Mouse (Mus musculus) hindbrain, embryonic 16.5 days (tissue): ENCODE data around the gene Epha4. TPM values are rescaled to one million over a fixed set of nuclear protein-coding genes. Genes with fewer than 3 reads are reported as not detected.

Experiments used
- ATAC-seq: fragments of 200-750 bp; cut with Nextera tagmentation; 2 replicates; pipeline ENCODE4 v1.8.0; 2017; ENCODE audit warnings: moderate TSS enrichment, moderate library complexity
- H3K27ac ChIP-seq: fragments of 300-500 bp; sonication (generic); 2 replicates; pipeline ENCODE4 v1.5.1; 2014; ENCODE audit warnings: low read depth, mild to moderate bottlenecking, control low read depth, low read length, moderate library complexity
- H3K27me3 ChIP-seq: fragments of 300-500 bp; sonication (generic); replicated peaks from 2 replicates; pipeline ENCODE4 v1.6.1; 2014; ENCODE audit warnings: low read length; ENCODE audit not compliant: control insufficient read depth, insufficient read depth
- H3K36me3 ChIP-seq: fragments of 300-500 bp; sonication (generic); 2 replicates; pipeline ENCODE4 v1.6.1; 2014; ENCODE audit warnings: mild to moderate bottlenecking, low read length, moderate library complexity, mixed read lengths; ENCODE audit not compliant: control insufficient read depth, insufficient read depth
- H3K4me1 ChIP-seq: fragments of 300-500 bp; sonication (generic); 2 replicates; pipeline ENCODE4 v1.6.1; 2014; ENCODE audit warnings: low read depth, low read length; ENCODE audit not compliant: control insufficient read depth, insufficient read depth
- H3K4me2 ChIP-seq: fragments of 300-500 bp; sonication (generic); 2 replicates; pipeline ENCODE4 v1.6.1; 2014; ENCODE audit warnings: mild to moderate bottlenecking, low read length, control low read depth, moderate library complexity
- H3K4me3 ChIP-seq: fragments of 300-500 bp; sonication (generic); 2 replicates; pipeline ENCODE4 v1.5.1; 2014; ENCODE audit warnings: mild to moderate bottlenecking, low read length, control low read depth, moderate library complexity
- H3K9ac ChIP-seq: fragments of 300-500 bp; sonication (generic); 2 replicates; pipeline ENCODE4 v1.6.1; 2014; ENCODE audit warnings: low read depth, mild to moderate bottlenecking, control low read depth, low read length, moderate library complexity
- H3K9me3 ChIP-seq: fragments of 300-500 bp; sonication (generic); 2 replicates; pipeline ENCODE4 v1.6.1; 2014; ENCODE audit warnings: mild to moderate bottlenecking, low read length, moderate library complexity; ENCODE audit not compliant: control insufficient read depth
- WGBS: fragments of 180-500 bp; shearing (Covaris S2); extraction: QIAGEN DNeasy Blood & Tissue Kit; methylation state at CpG from one replicate; pipeline ENCODE4 v1.1.7; 2014; 5-methylcytosine and 5-hydroxymethylcytosine counted together
- polyA plus RNA-seq: library from polyadenylated mRNA; unstranded; fragments of >200 nt; fragmentation: Nextera tagmentation; extraction: Ambion mirVana; gene quantifications from 2 replicates; pipeline ENCODE4 v1.2.1, GENCODE M21; 2015

Gene Epha4
- polyA plus RNA-seq, 1 experiment from 2014 or later: 40.8 TPM

DNA sequence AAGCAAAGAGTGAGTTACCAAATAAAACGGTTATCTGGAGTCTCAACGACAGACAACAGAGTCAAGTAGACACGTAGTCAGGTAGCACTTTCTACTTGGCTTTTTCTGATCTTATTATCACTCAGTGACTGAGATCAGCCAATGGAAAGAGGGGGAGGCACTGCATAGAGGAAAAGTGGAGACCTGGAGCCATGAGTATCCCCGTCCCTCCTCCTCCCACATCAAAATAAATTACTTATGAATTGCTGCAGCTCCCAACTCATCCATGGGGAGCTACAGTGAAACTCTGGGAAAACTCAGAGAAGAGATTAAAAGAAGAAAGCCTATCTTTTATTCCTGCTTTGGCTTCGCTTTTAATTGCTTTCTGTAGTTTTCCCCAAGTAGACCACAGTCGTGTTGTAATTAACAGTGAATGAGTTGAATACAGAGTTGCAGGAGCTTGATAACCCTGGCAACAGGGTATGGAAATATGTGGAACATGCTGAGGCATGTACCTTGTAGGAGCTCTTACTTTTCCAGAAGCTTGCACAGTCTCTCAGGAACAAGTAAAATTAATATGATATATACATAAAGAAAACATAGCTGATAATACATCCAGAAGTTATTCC is 17.8 kb upstream of the Epha4 start:
- WGBS: 20% methylated on average over 6 of the region's 6 CpGs
- Histone ChIP-seq H3K27me3 (no peaks in the 10 kb centered on the region), H3K4me1 (peaks cover 8% of the 10 kb centered on the region), H3K36me3 (no peaks in the 10 kb centered on the region), H3K4me3 (no peak overlapping the region), H3K27ac (no peak overlapping the region), H3K9ac (no peak overlapping the region), H3K4me2 (peak overlapping the region; percentile 19; the same call in 1 of the 2 replicates), H3K9me3 (no peaks in the 10 kb centered on the region)
- ATAC-seq: peak; percentile 74

DNA sequence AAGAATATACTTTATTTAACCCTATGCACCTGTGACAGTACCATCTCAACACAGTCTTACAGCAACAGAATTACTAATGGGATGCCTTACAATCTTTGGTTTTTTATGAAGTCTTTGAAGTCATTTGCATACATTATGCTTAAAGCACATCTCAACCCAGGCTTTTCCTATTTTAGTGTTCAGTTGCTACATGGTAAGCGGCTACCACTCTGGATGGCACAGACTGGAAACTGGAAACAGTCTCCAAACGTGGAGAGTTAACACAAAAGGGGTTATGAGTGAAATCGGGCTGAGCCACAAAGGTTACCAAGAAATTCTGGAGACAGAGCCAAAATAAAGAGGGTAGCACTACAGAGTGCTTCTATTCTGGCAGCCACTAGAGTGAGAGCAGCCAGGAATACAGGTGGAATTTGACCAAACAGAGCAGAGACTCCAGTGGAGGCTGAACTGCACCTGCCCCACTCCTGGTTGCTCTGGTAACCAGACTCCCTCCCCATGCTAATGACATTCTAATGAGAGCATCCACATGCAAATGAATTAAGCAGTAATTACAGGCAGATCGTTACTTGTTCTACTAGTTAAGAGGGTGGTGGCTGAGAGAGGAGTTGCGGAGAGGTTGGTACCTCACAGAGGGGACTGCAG is 17.2 kb upstream of the Epha4 start:
- H3K9me3 ChIP-seq: no peaks in the 10 kb centered on the region
- H3K36me3 ChIP-seq: no peaks in the 10 kb centered on the region
- no peak overlapping the region for H3K4me2 ChIP-seq
- no peak overlapping the region for H3K9ac ChIP-seq
- H3K27ac ChIP-seq: no peak overlapping the region
- H3K4me1 ChIP-seq: peaks cover 8% of the 10 kb centered on the region
- H3K4me3 ChIP-seq: no peak overlapping the region
- WGBS: 29% methylated on average over 5 of the region's 5 CpGs
- no peaks in the 10 kb centered on the region for H3K27me3 ChIP-seq
- peak; percentile 87 for ATAC-seq

DNA sequence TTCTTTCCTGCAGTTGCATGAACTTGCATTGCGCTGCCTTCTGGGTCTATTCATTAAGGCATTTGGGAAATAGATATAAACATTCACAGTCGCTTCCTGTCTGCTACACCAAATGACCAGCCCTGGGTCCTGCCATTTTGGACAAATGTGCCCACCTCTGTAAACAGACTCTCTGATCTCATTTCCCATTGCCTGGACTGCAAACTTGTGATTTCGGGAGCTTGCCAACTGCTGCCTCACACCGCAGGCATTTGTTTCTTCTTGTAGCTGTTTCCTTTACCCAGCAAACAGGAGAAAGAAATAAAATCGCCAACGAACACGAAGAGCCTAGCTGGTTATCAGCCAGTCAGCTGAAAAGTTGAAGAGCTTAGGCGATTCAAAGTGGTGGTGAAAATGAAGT is 10.2 kb upstream of the Epha4 start:
- no peak overlapping the region for H3K9ac ChIP-seq
- no peaks in the 10 kb centered on the region for H3K9me3 ChIP-seq
- H3K27ac ChIP-seq: no peak overlapping the region
- no peak overlapping the region for H3K4me2 ChIP-seq
- no peaks in the 10 kb centered on the region for H3K27me3 ChIP-seq
- peaks cover 7% of the 10 kb centered on the region for H3K4me1 ChIP-seq
- H3K4me3 ChIP-seq: no peak overlapping the region
- H3K36me3 ChIP-seq: no peaks in the 10 kb centered on the region
- WGBS: 85% methylated on average over 8 of the region's 8 CpGs
- ATAC-seq: no peak

DNA sequence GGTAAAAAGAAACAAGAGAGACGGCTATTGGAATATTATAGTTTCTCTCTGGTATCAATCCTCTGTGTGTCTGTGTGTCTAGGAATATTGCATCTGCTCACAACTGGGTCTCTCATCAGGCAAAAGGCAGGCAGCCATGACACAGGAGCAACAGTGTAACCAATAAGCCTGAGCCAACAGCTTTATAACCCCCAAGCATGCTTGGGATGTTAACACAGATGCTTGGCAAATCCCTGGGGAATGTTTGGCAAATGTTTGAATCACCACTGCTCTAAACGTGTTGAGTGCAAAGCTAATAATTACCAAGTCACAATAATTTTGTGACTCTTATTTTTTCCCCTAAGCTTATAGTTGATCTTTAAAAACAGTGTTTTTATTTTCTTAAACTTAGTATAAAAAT is 8.5 kb upstream of the Epha4 start:
- no peaks in the 10 kb centered on the region for H3K36me3 ChIP-seq
- ATAC-seq: no peak
- H3K4me1 ChIP-seq: peaks cover 7% of the 10 kb centered on the region
- H3K27me3 ChIP-seq: no peaks in the 10 kb centered on the region
- no peak overlapping the region for H3K9ac ChIP-seq
- H3K27ac ChIP-seq: no peak overlapping the region
- H3K4me2 ChIP-seq: no peak overlapping the region
- 50% methylated on average over 2 of the region's 2 CpGs for WGBS
- H3K4me3 ChIP-seq: no peak overlapping the region
- H3K9me3 ChIP-seq: no peaks in the 10 kb centered on the region

DNA sequence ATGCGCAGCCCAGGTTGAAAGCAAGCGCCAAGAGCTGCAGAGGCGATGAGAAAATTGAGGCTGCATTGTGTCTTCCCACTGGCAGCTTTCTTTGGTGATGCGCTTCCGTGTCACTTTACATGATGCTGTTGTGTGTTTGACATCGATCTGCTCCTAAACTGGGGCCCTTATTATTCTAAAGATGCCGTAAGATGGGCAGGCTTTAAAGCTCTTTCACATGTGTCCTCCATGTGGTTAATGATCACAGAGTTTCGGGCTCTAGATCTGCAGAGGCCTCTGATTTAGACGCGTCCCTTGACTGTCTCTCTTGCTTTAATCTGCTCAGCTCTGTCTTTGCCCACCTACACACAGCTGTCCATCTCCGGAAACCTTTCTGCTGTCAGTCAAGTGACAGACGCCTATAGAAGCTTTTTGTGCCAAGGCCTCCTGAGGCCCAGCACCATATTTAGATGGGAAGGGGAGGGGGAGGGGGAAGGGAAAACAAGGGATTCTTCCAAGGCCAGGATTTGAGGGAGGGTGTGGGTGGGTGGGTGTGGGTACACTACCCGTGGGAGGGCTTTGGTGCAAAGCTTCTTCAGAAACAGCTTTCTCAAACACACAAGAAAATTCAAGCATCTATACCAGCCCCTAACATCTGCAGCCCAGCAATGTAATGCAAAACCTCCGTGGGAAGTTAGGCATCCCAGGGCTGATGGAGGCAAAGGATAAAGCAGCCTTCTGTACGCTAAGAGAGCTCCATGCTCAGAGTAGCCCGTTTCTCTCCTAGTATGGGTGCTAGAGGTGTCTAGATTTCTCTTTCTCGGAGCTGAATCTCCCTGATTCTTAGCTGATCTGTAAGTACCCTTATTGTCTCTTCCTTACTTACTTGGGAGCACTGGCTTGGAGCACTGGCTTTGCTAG is 7.0 kb upstream of the Epha4 start:
- H3K9me3 ChIP-seq: no peaks in the 10 kb centered on the region
- no peak overlapping the region for H3K27ac ChIP-seq
- no peak for ATAC-seq
- WGBS: 12% methylated on average over 16 of the region's 17 CpGs
- H3K4me2 ChIP-seq: peak overlapping the region; percentile 40
- no peaks in the 10 kb centered on the region for H3K27me3 ChIP-seq
- H3K4me3 ChIP-seq: no peak overlapping the region
- no peaks in the 10 kb centered on the region for H3K36me3 ChIP-seq
- H3K4me1 ChIP-seq: peaks cover 7% of the 10 kb centered on the region
- peak overlapping the region; percentile 47 for H3K9ac ChIP-seq

DNA sequence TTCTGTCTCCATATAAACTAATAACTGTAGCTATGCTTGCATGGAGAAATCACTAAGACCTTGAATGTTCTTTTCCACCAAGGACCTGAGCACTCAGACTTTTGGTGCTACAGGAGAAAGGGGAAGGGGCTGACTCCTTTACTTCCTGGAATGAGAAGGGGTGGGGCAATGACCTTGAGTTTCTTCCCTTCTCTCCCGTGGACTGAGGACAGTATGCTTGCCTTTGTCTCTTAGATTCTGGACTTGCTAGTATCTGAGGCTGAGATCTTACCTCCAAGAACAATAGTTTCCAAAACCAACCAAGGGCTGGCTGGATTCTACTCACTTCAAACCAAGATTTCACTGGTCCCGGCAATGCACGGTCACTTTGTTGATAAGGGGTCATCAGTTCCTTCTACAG is 3.8 kb upstream of the Epha4 start:
- WGBS: 82% methylated on average over 3 of the region's 3 CpGs

DNA sequence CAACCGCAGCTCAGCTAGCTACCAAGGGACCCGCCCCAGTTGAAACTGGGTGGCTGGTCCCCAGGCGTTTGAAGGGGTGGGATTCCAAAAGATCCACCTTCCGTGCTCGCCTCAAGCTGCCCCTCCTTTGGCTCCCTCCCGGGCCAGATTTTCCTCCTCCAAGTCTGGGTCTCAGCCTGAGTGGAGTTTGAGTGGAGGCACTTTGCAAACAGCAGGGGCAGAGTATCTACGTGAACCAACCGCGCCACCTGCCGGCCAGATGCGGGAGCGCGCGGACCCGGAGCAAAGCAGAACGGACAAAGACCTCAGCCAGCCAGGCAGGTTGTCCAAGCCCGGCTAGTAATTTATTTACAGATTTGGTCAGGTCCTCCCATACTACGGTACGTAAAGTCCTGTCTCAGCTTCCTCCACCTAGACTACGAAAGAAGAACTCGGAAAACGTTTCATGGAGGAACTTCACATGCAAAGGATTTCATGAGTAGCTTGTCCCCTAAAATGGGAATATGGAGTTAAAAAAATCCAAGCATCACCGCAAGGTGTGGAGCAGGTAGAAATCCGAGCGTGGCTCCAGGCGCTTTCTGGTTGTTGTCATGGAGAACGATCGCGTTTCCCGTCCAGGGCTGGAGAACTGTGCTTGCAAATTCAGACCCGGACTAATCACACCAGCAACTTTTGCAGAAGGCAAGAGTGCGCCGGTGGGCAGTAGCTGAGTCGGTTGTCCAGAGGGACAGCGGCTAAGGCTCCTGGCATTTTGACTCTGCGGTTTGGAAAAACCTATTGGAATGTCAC is 1.5 kb upstream of the Epha4 start:
- peak overlapping the region; percentile 48 for H3K4me3 ChIP-seq
- ATAC-seq: peak; percentile 40
- under 1% methylated on average over 36 of the region's 36 CpGs for WGBS

More for the DNA sequence above, 3.8 kb upstream of the Epha4 start:
- no peak overlapping the region for H3K27ac ChIP-seq
- H3K36me3 ChIP-seq: no peaks in the 10 kb centered on the region
- no peaks in the 10 kb centered on the region for H3K27me3 ChIP-seq
- H3K4me2 ChIP-seq: no peak overlapping the region
- peaks cover 17% of the 10 kb centered on the region for H3K4me1 ChIP-seq
- H3K4me3 ChIP-seq: no peak overlapping the region
- H3K9me3 ChIP-seq: no peaks in the 10 kb centered on the region
- no peak for ATAC-seq
- H3K9ac ChIP-seq: no peak overlapping the region

DNA sequence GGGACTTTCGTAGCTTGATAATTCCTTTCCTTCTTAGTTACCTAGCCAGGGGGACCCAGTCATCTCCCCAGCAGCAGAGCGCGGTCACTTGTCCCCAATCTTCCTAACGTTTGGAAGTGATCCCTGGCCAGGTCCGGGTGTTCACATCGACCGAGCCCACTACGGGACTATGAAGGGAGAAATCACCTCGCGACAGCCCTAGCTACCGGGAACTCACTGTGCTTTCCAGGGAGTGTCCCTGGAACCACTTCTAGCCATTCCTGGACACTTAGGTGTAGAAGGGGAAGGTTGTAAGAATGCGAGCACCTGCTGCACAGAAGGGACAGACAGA is 728 bp upstream of the Epha4 start:
- 0 out of 2 replicates have a peak, but pooled peaks have one; percentile 0 for ATAC-seq
- peak overlapping the region; percentile 96 for H3K4me2 ChIP-seq
- under 1% methylated on average over 12 of the region's 12 CpGs for WGBS

More for the DNA sequence above, 1.5 kb upstream of the Epha4 start:
- Histone ChIP-seq H3K4me2 (peak overlapping the region; percentile 96), H3K9me3 (no peaks in the 10 kb centered on the region), H3K36me3 (no peaks in the 10 kb centered on the region), H3K9ac (peak overlapping the region; percentile 65), H3K27me3 (no peaks in the 10 kb centered on the region), H3K27ac (peak overlapping the region; percentile 79), H3K4me1 (peaks cover 16% of the 10 kb centered on the region)

More for the DNA sequence above, 728 bp upstream of the Epha4 start:
- no peaks in the 10 kb centered on the region for H3K9me3 ChIP-seq
- peak overlapping the region; percentile 65 for H3K9ac ChIP-seq
- H3K27ac ChIP-seq: peak overlapping the region; percentile 79
- H3K4me3 ChIP-seq: peak overlapping the region; percentile 48
- H3K27me3 ChIP-seq: no peaks in the 10 kb centered on the region
- H3K36me3 ChIP-seq: no peaks in the 10 kb centered on the region
- H3K4me1 ChIP-seq: peaks cover 16% of the 10 kb centered on the region
